Mouse (Mus musculus) megakaryocyte-erythroid progenitor cell, adult 5 weeks (primary cell): Measurements from ENCODE around the gene Apoc3. TPM values are rescaled to one million over a fixed set of nuclear protein-coding genes. Genes with fewer than 3 reads are reported as not detected.

ENCODE experiments used
- polyA plus RNA-seq: library from polyadenylated mRNA; stranded (reverse); fragments of >175 nt; gene quantifications from 2 replicates; pipeline ENCODE4 v1.2.3, GENCODE M21; 2012

Apoc3 gene
- polyA plus RNA-seq: not detected in 2 replicates

GRCm38 (mm10) chr9:46235596-46235648 lies at the start of gene Apoc3:
Gene Apoc3 (minus strand): TSS chr9:46235636.

GRCm38 (mm10) chr9:46282631-46283436 lies 47.4 kb upstream of the Apoc3 start, which contains the start of gene Bud13:
Gene Bud13 (plus strand): TSS chr9:46283008.

GRCm38 (mm10) chr9:46272677-46273454 lies 37.4 kb upstream of the Apoc3 start, which contains the start of gene Zpr1:
Gene Zpr1 (plus strand): TSS chr9:46273064.

GRCm38 (mm10) chr9:46268343-46268873 lies 33.0 kb upstream of the Apoc3 start, which contains the start of gene Apoa5:
Gene Apoa5 (plus strand): TSS chr9:46268633.

GRCm38 (mm10) chr9:46240526-46241153 lies 5.2 kb upstream of the Apoc3 start, which contains the start of gene Apoa4:
Gene Apoa4 (plus strand): TSS chr9:46240696.

GRCm38 (mm10) chr9:46228491-46228890 lies 6.9 kb downstream of the Apoc3 start, which contains the start of gene Apoa1:
Gene Apoa1 (plus strand): TSS chr9:46228580.

Other genes with a start within 250 kb of the Apoc3 start
- gene Pafah1b2, start 222.9 kb downstream of the Apoc3 start, polyA plus RNA-seq: 93.9 and 102 TPM in 2 replicates
- gene Sik3, start 222.8 kb downstream of the Apoc3 start, polyA plus RNA-seq: 21.0 and 25.5 TPM in 2 replicates
- gene Apoa1, start 7.1 kb downstream of the Apoc3 start, polyA plus RNA-seq: 0.12 and 0.29 TPM in 2 replicates
- gene Apoa4, start 5.1 kb upstream of the Apoc3 start, polyA plus RNA-seq: not detected in 2 replicates
- gene Apoa5, start 33.0 kb upstream of the Apoc3 start, polyA plus RNA-seq: not detected in 2 replicates
- gene Zpr1, start 37.4 kb upstream of the Apoc3 start, polyA plus RNA-seq: 42.5 and 43.3 TPM in 2 replicates
- gene Bud13, start 47.4 kb upstream of the Apoc3 start, polyA plus RNA-seq: 14.2 and 16.5 TPM in 2 replicates
- gene 4931429L15Rik, start 84.3 kb upstream of the Apoc3 start, polyA plus RNA-seq: not detected in 2 replicates